In genomic region chr2:102873848-102874247, GRCm38 (mm10) we compare ENCODE assay signal across 10 mouse cellular contexts. TPM values are rescaled to one million over a fixed set of nuclear protein-coding genes. Genes with fewer than 3 reads are reported as not detected.
DNase-seq lines count a peak whose midpoint lies in the region; ATAC-seq lines count a peak whose summit lies in the region.
"Had no signal": no experiment of that assay in that cellular context is flagged by ENCODE, and none has a peak within 500 bp of the region (broad histone marks: within the 10 kb centered on the region; RNA-seq: fewer than 3 reads in every experiment).

No protein-coding gene starts in this region.

- no peak overlapping the region for H3K4me3 ChIP-seq in heart, embryonic 12.5 days
- H3K4me3 ChIP-seq in intestine, embryonic 16.5 days (ENCODE audit: low read length) = no peak overlapping the region

- no peak overlapping the region for H3K9ac ChIP-seq in heart, embryonic 12.5 days
- no peak overlapping the region for H3K9ac ChIP-seq in intestine, embryonic 16.5 days (ENCODE audit: low read depth, low read length)

- no peaks in the 10 kb centered on the region for H3K9me3 ChIP-seq in heart, embryonic 12.5 days (replicated peaks)
- H3K9me3 ChIP-seq in intestine, embryonic 16.5 days (ENCODE audit: control insufficient read depth, low read length) = no peaks in the 10 kb centered on the region

- 65% methylated on average over 4 of the region's 4 CpGs for WGBS in heart, embryonic 12.5 days
- 64% methylated on average over 4 of the region's 4 CpGs for WGBS in intestine, embryonic 16.5 days

- peak; percentile 94 for DNase-seq in heart, adult 11 months
- DNase-seq in CD4-positive helper T cell, adult 2 months (ENCODE audit: low read depth, low spot score) = peak; percentile 91
- DNase-seq in embryo, embryonic 11.5 days (ENCODE audit: low read depth, low spot score) = peak; percentile 23
- no peak for DNase-seq in layer of hippocampus, adult 9-10 months (ENCODE audit: low spot score)
- DNase-seq in neural tube, embryonic 10.5 days (ENCODE audit: extremely low spot score, low spot score) = no peak
- DNase-seq: cerebellum, adult 11-12 months had no signal

- no peak overlapping the region for H3K27ac ChIP-seq in heart, embryonic 12.5 days (ENCODE audit: poor library complexity, severe bottlenecking)
- no peak overlapping the region for H3K27ac ChIP-seq in intestine, embryonic 16.5 days (ENCODE audit: low read length)
- H3K27ac ChIP-seq: stomach, postnatal 0 days had no signal

- H3K27me3 ChIP-seq in heart, embryonic 12.5 days (replicated peaks) = no peaks in the 10 kb centered on the region
- H3K27me3 ChIP-seq in intestine, embryonic 16.5 days (replicated peaks; ENCODE audit: control insufficient read depth, insufficient read depth, low read length) = no peaks in the 10 kb centered on the region

- H3K4me2 ChIP-seq in heart, embryonic 12.5 days = no peak overlapping the region
- H3K4me2 ChIP-seq in intestine, embryonic 16.5 days (ENCODE audit: low read depth, low read length) = no peak overlapping the region

- ATAC-seq in heart, embryonic 12.5 days (ENCODE audit: insufficient number of reproducible peaks, low FRiP score) = no peak
- ATAC-seq in megakaryocyte, adult 5-6 weeks (ENCODE audit: poor library complexity, severe bottlenecking) = peak; percentile 19
- no peak for ATAC-seq in intestine, embryonic 16.5 days

- no peaks in the 10 kb centered on the region for H3K36me3 ChIP-seq in heart, embryonic 12.5 days
- no peaks in the 10 kb centered on the region for H3K36me3 ChIP-seq in intestine, embryonic 16.5 days (ENCODE audit: control insufficient read depth, insufficient read depth, low read length)

- H3K4me1 ChIP-seq in heart, embryonic 12.5 days (replicated peaks) = peaks cover 42% of the 10 kb centered on the region
- H3K4me1 ChIP-seq in intestine, embryonic 16.5 days (ENCODE audit: control insufficient read depth, insufficient read depth, low read length) = no peaks in the 10 kb centered on the region

RNA-seq across cellular contexts. Expression of gene Cd44, which starts 27.6 kb away (rescaled TPM):
- polyA plus RNA-seq in heart, embryonic 12.5 days (2016; fragmentation: Nextera tagmentation; extraction: Ambion mirVana) = 29.9 and 30.2 TPM in 2 replicates
- total RNA-seq in megakaryocyte, adult 5-6 weeks (2015) = 358 and 368 TPM in 2 replicates
- 289 and 337 TPM in 2 replicates for total RNA-seq in megakaryocyte, adult 5-6 weeks (2017)
- polyA plus RNA-seq in intestine, embryonic 16.5 days (2015; fragmentation: Nextera tagmentation; extraction: Ambion mirVana) = 11.8 and 12.5 TPM in 2 replicates

Comparison
In these comparisons a context has a peak if more than half of its experiments do, and no peak if none do; other contexts are left out.
1. DNase-seq: peak in heart, adult 11 months (single experiment), CD4-positive helper T cell, adult 2 months (single experiment) and embryo, embryonic 11.5 days (single experiment); none in layer of hippocampus, adult 9-10 months (single experiment) and neural tube, embryonic 10.5 days (single experiment).